Mouse (Mus musculus) neural tube, embryonic 14.5 days (tissue): ENCODE measurements at regions not wholly inside any gene's neighbourhood (a gene's known extent, or its start where the extent isn't known, plus 50 kb on each side); places are given as distances from the start of the nearest gene placed in this dataset.
A peak's percentile ranks its signal among the peaks of the same experiment; 100 is the strongest.

ENCODE experiments used
- ATAC-seq: fragments of 200-750 bp; cut with Nextera tagmentation; 2 replicates; pipeline ENCODE4 v1.8.0; 2017; ENCODE audit warnings: low read depth, mild to moderate bottlenecking, moderate TSS enrichment, moderate library complexity
- H3K27ac ChIP-seq: fragments of 300-500 bp; sonication (generic); 2 replicates; pipeline ENCODE4 v1.5.1; 2014; ENCODE audit warnings: low read depth, mild to moderate bottlenecking, control low read depth, low read length, moderate library complexity, mixed read lengths
- H3K27me3 ChIP-seq: fragments of 300-500 bp; sonication (generic); 2 replicates; pipeline ENCODE4 v1.6.1; 2014; ENCODE audit warnings: low read length; ENCODE audit not compliant: control insufficient read depth, insufficient read depth
- H3K36me3 ChIP-seq: fragments of 300-500 bp; sonication (generic); 2 replicates; pipeline ENCODE4 v1.6.1; 2014; ENCODE audit warnings: low read length, mixed read lengths; ENCODE audit not compliant: control insufficient read depth, insufficient read depth
- H3K4me1 ChIP-seq: fragments of 300-500 bp; sonication (generic); 2 replicates; pipeline ENCODE4 v1.6.1; 2014; ENCODE audit warnings: low read length; ENCODE audit not compliant: control insufficient read depth, insufficient read depth
- H3K4me2 ChIP-seq: fragments of 300-500 bp; sonication (generic); 2 replicates; pipeline ENCODE4 v1.6.1; 2014; ENCODE audit warnings: mild to moderate bottlenecking, low read depth, low read length, control low read depth
- H3K4me3 ChIP-seq: fragments of 300-500 bp; sonication (generic); 2 replicates; pipeline ENCODE4 v1.5.1; 2014; ENCODE audit warnings: low read depth, low read length, control low read depth, mixed read lengths
- H3K9ac ChIP-seq: fragments of 300-500 bp; sonication (generic); replicated peaks from 2 replicates; pipeline ENCODE4 v1.6.1; 2014; ENCODE audit warnings: low read depth, mild to moderate bottlenecking, control low read depth, low read length, mixed read lengths
- H3K9me3 ChIP-seq: fragments of 300-500 bp; sonication (generic); 2 replicates; pipeline ENCODE4 v1.6.1; 2016; ENCODE audit warnings: low read length; ENCODE audit not compliant: control insufficient read depth
- WGBS: fragments of 180-500 bp; shearing (Covaris S2); extraction: QIAGEN DNeasy Blood & Tissue Kit; methylation state at CpG from one replicate; pipeline ENCODE4 v1.1.7; 2014; 5-methylcytosine and 5-hydroxymethylcytosine counted together

DNA sequence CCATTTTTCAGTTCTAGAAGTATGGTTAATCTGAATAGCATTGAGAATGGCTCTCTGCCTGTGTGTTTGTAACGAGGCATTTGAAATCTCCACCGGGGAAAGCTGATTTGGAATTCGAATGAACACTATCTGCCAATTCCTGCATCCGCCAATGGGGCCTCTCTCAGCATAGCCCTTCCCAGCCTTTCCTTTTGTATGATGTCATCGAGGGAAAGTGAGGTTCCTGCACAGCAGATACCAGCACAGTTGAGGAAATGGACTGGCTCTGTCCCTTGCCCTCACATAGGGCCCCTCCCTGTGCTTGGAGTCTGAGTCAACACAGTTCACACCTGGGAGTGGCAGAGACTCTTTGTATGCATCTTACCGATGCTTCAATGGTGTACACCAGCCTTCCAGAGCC lies 253.0 kb downstream of the Bcor start:
- Histone ChIP-seq H3K4me3 (no peak overlapping the region), H3K27me3 (no peaks in the 10 kb centered on the region), H3K36me3 (no peaks in the 10 kb centered on the region), H3K27ac (no peak overlapping the region), H3K9ac (no peak overlapping the region), H3K4me1 (no peaks in the 10 kb centered on the region), H3K9me3 (no peaks in the 10 kb centered on the region), H3K4me2 (no peak overlapping the region)
- no peak; the same call in 1 of the 2 replicates for ATAC-seq
- 51% methylated on average over 6 of the region's 6 CpGs for WGBS

DNA sequence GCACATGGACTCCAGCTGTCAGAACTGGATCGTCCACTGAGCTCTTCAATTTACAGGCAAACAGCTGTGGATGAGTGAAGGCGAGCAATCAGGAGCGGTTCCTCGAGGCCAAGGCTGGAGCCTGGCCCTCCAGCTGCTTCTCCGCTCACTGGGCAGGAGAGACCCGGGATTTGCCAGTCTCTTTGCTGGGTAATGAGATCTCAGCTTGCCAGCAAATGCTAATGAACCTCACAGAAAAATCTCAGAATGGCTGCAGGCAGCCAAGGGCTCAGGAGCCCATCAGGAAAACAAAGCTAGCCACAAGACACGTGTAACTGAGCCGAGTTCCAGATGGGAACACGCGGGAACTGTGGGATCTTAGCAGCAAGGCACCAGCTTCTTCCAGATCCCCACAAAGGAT lies 244.2 kb downstream of the Bcor start:
- no peaks in the 10 kb centered on the region for H3K27me3 ChIP-seq
- no peak overlapping the region for H3K27ac ChIP-seq
- H3K4me2 ChIP-seq: no peak overlapping the region
- no peak overlapping the region for H3K4me3 ChIP-seq
- no peaks in the 10 kb centered on the region for H3K36me3 ChIP-seq
- H3K9ac ChIP-seq: no peak overlapping the region
- no peak for ATAC-seq
- H3K4me1 ChIP-seq: no peaks in the 10 kb centered on the region
- 52% methylated on average over 10 of the region's 10 CpGs for WGBS
- H3K9me3 ChIP-seq: no peaks in the 10 kb centered on the region

DNA sequence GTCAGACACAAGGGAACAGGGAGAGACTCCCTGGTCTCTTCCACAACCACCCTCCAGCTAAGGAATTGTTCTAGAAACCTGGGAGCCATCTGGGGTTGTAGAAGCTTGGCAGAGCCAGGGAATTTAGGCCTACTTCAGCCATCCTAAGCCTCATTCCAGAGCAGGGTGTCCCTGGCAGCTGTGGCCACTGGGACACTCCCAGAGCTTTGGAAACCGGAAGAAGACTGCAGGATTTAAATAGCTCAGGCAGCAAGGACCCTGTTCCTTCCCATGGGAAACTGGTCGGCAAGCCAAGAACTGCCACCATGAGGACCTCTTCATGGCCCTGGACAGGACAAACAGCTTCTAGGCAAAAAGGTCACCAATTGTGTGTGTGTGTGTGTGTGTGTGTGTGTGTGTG lies 239.9 kb downstream of the Bcor start:
- 70% methylated on average over 2 of the region's 2 CpGs for WGBS
- H3K9ac ChIP-seq: no peak overlapping the region

DNA sequence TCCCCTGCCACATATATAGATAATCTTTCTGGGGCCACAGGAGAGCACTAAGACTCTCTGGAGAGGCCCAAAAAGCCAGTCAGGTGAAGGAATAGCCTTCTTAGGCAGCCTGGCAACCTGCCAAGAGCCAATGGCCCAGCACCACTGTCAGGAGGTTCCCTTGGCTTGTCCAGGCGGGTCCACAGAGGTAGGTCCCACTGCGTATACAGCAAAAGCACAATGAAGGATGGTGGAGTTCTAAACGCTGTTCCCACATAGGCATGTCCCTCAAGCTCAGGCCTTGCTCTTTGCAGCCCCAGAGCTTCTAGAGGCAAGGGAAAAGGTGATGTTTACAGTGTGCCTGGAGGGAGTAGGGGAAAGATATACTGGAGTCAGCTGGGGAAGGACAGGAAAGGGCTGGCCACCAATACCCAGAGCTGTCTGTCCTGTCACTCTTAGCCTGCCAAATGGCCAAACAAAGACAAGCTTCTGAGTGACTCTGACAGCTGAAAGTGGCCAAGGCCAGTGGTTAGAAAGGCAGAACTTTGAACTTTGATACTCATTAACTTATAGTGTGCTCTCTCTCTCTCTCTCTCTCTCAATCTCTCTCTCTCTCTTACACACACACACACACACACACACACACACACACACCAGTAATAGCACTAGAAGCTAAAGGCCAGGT lies 235.4 kb downstream of the Bcor start:
- H3K36me3 ChIP-seq: no peaks in the 10 kb centered on the region
- no peaks in the 10 kb centered on the region for H3K9me3 ChIP-seq
- no peaks in the 10 kb centered on the region for H3K4me1 ChIP-seq
- no peaks in the 10 kb centered on the region for H3K27me3 ChIP-seq
- H3K9ac ChIP-seq: no peak overlapping the region
- 79% methylated on average over 3 of the region's 3 CpGs for WGBS
- no peak overlapping the region for H3K4me2 ChIP-seq
- no peak overlapping the region for H3K27ac ChIP-seq
- H3K4me3 ChIP-seq: no peak overlapping the region
- no peak for ATAC-seq

More for the DNA sequence above, 239.9 kb downstream of the Bcor start:
- Histone ChIP-seq H3K9me3 (no peaks in the 10 kb centered on the region), H3K4me3 (no peak overlapping the region), H3K27me3 (no peaks in the 10 kb centered on the region), H3K27ac (no peak overlapping the region), H3K36me3 (no peaks in the 10 kb centered on the region), H3K4me2 (no peak overlapping the region), H3K4me1 (no peaks in the 10 kb centered on the region)
- no peak for ATAC-seq

DNA sequence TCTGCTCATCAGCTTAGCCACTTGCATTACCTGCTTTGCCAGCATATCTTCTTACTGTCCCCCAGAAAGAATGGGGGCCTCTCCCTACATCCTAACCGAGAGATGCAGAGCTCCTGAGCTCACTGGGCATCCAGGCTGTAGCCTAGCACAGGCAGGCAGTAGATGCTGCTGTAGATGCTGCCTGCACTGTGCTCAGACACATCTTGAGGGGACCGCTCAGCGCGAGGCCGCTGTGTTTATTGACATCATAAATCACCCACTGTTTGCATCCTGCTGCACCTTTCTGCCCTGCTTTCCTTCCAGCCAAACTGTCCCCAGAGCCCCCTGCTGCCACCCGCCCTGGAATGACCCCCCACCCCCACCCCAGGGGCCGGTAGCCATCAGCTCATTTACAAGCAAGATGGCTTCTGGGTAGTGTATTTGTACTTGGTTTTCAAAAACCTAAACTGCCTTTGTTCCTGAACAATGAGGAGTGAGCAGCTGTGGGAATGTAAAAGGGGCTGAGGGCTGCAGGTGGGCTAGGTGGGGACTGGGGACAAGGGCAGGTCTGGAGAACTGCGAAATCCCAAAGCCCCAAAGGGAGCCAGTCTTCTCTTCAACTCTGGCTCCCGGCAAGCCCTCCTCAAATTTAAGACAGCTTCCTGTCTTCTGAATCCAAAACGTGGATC lies 233.2 kb downstream of the Bcor start:
- WGBS: 18% methylated on average over 10 of the region's 10 CpGs
- 0 out of 2 replicates have a peak, but pooled peaks have one; percentile 49 for ATAC-seq
- H3K9me3 ChIP-seq: no peaks in the 10 kb centered on the region
- H3K4me1 ChIP-seq: no peaks in the 10 kb centered on the region
- H3K36me3 ChIP-seq: no peaks in the 10 kb centered on the region
- no peaks in the 10 kb centered on the region for H3K27me3 ChIP-seq
- no peak overlapping the region for H3K4me3 ChIP-seq
- no peak overlapping the region for H3K9ac ChIP-seq
- no peak overlapping the region for H3K27ac ChIP-seq
- no peak overlapping the region for H3K4me2 ChIP-seq

DNA sequence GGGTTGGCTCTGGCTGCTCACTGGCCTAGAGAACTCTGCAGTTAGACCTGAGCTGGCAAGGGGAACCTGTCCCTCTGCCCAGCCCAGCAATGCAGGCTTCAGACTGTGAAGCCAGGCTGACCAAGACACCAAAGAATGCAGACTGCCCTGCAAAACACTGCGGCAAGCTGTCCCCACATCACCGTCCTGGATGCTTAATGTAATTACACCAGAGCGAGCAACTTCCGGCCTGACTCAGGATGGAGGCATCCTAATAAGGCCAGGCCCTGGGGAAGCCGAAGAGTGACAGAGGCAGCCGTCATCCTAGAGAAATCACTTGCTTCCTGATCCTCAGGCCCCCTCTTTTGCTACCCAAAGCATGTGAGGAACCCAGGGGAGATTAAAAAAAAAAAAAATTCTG lies 230.7 kb downstream of the Bcor start:
- H3K27me3 ChIP-seq: no peaks in the 10 kb centered on the region
- ATAC-seq: no peak
- H3K27ac ChIP-seq: no peak overlapping the region
- no peaks in the 10 kb centered on the region for H3K36me3 ChIP-seq
- no peak overlapping the region for H3K4me3 ChIP-seq
- no peak overlapping the region for H3K9ac ChIP-seq
- 37% methylated on average over 6 of the region's 6 CpGs for WGBS
- H3K4me1 ChIP-seq: no peaks in the 10 kb centered on the region
- H3K9me3 ChIP-seq: no peaks in the 10 kb centered on the region
- H3K4me2 ChIP-seq: no peak overlapping the region

DNA sequence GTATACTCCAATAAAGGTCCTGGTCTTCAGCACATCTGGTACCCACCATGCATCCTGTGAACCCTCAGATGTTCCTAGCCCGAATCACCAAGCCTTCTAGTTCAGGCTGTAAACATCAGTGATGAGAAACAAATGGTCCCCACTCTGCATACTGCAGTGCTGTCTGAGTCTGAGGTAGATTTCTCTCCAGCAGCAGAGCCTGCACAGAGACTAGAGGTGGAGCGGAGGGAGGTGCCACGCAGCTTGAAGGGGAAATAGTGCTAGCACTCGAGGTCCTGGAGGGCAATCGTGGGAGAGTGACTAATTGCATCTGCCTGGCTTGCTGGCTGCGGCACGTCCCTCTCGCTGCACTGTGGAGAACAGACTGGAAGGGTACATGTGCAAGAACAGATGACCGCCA lies 228.7 kb downstream of the Bcor start:
- Histone ChIP-seq H3K27ac (no peak overlapping the region), H3K9me3 (no peaks in the 10 kb centered on the region), H3K4me2 (no peak overlapping the region), H3K9ac (no peak overlapping the region), H3K27me3 (no peaks in the 10 kb centered on the region), H3K4me1 (no peaks in the 10 kb centered on the region), H3K4me3 (no peak overlapping the region), H3K36me3 (no peaks in the 10 kb centered on the region)
- 37% methylated on average over 9 of the region's 9 CpGs for WGBS
- 0 out of 2 replicates have a peak, but pooled peaks have one; percentile 9 for ATAC-seq

DNA sequence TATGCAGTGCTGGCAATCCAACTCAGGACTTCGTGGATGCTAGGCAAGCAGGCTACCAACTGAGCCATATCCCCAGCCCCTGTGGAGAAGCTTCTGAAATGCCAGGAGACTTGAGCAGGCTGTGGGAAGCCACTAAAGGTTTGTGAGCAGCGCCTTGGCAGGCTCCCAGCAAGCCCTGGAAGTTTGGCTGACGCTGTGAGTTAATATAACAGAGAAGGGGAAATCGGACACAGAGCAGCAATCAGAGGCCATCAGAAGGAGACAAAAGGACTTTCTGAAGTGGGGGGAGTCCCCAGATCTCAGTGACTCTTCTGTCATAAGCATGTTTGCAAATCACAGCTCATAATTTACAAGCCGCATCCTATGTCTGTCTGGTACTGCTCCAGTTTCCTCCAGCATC lies 224.8 kb downstream of the Bcor start:
- Histone ChIP-seq H3K9me3 (no peaks in the 10 kb centered on the region), H3K27ac (no peak overlapping the region), H3K27me3 (no peaks in the 10 kb centered on the region), H3K36me3 (no peaks in the 10 kb centered on the region), H3K4me1 (no peaks in the 10 kb centered on the region), H3K4me2 (no peak overlapping the region), H3K4me3 (no peak overlapping the region), H3K9ac (no peak overlapping the region)
- 68% methylated on average over 5 of the region's 5 CpGs for WGBS
- ATAC-seq: no peak

DNA sequence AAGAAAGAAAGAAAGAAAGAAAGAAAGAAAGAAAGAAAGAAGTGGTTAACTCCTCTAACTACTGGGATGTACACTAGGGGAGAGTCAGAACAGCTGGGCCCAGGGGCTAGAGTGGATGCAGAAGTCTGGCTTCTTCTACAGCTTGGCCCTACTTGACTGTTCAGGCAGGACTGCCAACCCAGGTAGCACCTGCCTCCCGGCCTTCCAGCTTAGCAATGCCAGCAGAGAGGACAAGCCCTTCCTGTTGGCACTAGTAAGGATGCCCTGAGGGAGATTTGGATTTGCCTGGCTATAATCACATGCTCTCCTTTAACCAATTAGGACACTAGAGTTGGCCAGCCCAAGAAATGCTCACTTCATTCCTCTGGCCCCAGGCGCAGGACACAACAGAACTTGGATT lies 219.9 kb downstream of the Bcor start:
- H3K4me3 ChIP-seq: no peak overlapping the region
- H3K27ac ChIP-seq: no peak overlapping the region
- H3K9ac ChIP-seq: no peak overlapping the region
- H3K36me3 ChIP-seq: no peaks in the 10 kb centered on the region
- no peaks in the 10 kb centered on the region for H3K27me3 ChIP-seq
- no peaks in the 10 kb centered on the region for H3K9me3 ChIP-seq
- H3K4me1 ChIP-seq: no peaks in the 10 kb centered on the region
- no peak overlapping the region for H3K4me2 ChIP-seq
- no peak for ATAC-seq
- 90% methylated on average over 2 of the region's 2 CpGs for WGBS
